Mouse (Mus musculus) heart, postnatal 14 days (tissue): ENCODE results near the gene Klhl12. TPM values are rescaled to one million over a fixed set of nuclear protein-coding genes. Genes with fewer than 3 reads are reported as not detected.

Experiments used
- total RNA-seq, 2 experiments: library from RNA; stranded (reverse); gene quantifications; 2 replicates each; pipeline ENCODE4 v1.2.3; 2021

Gene Klhl12
- total RNA-seq, 2 experiments from 2014 or later: 18.1 to 19.9 TPM

Other genes starting within 250 kb of the Klhl12 start
- gene Adora1, start 220.1 kb upstream of the Klhl12 start, total RNA-seq: 10 to 100 TPM; 20.3 to 23.0 TPM
- gene Myog, start 165.5 kb upstream of the Klhl12 start, total RNA-seq: not detected
- 1 to 10 TPM; 2.8 to 3.5 TPM for gene Ppfia4, start 122.6 kb upstream of the Klhl12 start, total RNA-seq
- 10 to 100 TPM; 22.6 to 22.8 TPM for gene Tmem183a, start 93.6 kb upstream of the Klhl12 start, total RNA-seq
- gene 4933406M09Rik, start 69.6 kb upstream of the Klhl12 start, total RNA-seq: not detected
- 10 to 100 TPM; 26.0 to 28.4 TPM for gene Cyb5r1, start 50.0 kb upstream of the Klhl12 start, total RNA-seq
- gene Adipor1, start 40.2 kb upstream of the Klhl12 start, total RNA-seq: 100 to 1,000 TPM; 137 to 142 TPM
- 10 to 100 TPM; 10.4 to 10.6 TPM for gene Rabif, start 39.1 kb downstream of the Klhl12 start, total RNA-seq
- not detected for gene Mgat4e, start 94.2 kb downstream of the Klhl12 start, total RNA-seq
- gene Kdm5b, start 104.6 kb downstream of the Klhl12 start, total RNA-seq: 10 to 100 TPM; 25.5 to 25.8 TPM
- not detected for gene Syt2, start 191.1 kb downstream of the Klhl12 start, total RNA-seq